Mouse (Mus musculus) neural tube, embryonic 13.5 days (tissue): ENCODE measurements at regions not wholly inside any gene's neighbourhood (a gene's known extent, or its start where the extent isn't known, plus 50 kb on each side); places are given as distances from the start of the nearest gene placed in this dataset.

Experiments used
- ATAC-seq: fragments of 200-750 bp; cut with Nextera tagmentation; 2 replicates; pipeline ENCODE4 v1.8.0; 2017; ENCODE audit warnings: low read depth, mild to moderate bottlenecking, moderate TSS enrichment, moderate library complexity
- H3K27ac ChIP-seq: fragments of 300-500 bp; sonication (generic); replicated peaks from 2 replicates; pipeline ENCODE4 v1.5.1; 2015; ENCODE audit warnings: moderate library complexity, mild to moderate bottlenecking, inconsistent platforms
- H3K27me3 ChIP-seq: fragments of 300-500 bp; sonication (generic); 2 replicates; pipeline ENCODE4 v1.6.1; 2015; ENCODE audit warnings: mild to moderate bottlenecking, inconsistent platforms
- H3K36me3 ChIP-seq: fragments of 300-500 bp; sonication (generic); 2 replicates; pipeline ENCODE4 v1.6.1; 2015; ENCODE audit warnings: mild to moderate bottlenecking, inconsistent platforms
- H3K4me1 ChIP-seq: fragments of 300-500 bp; sonication (generic); replicated peaks from 2 replicates; pipeline ENCODE4 v1.6.1; 2015; ENCODE audit warnings: inconsistent platforms
- H3K4me2 ChIP-seq: fragments of 300-500 bp; sonication (generic); 2 replicates; pipeline ENCODE4 v1.6.1; 2015; ENCODE audit warnings: inconsistent platforms, mild to moderate bottlenecking, moderate library complexity
- H3K4me3 ChIP-seq: fragments of 300-500 bp; sonication (generic); 2 replicates; pipeline ENCODE4 v1.5.1; 2015; ENCODE audit warnings: mild to moderate bottlenecking, inconsistent platforms
- H3K9ac ChIP-seq: fragments of 300-500 bp; sonication (generic); 2 replicates; pipeline ENCODE4 v1.6.1; 2015; ENCODE audit warnings: moderate library complexity, mild to moderate bottlenecking, inconsistent platforms
- H3K9me3 ChIP-seq: fragments of 300-500 bp; sonication (generic); 2 replicates; pipeline ENCODE4 v1.6.1; 2016; ENCODE audit warnings: inconsistent platforms
- WGBS: fragments of 180-500 bp; shearing (Covaris S2); methylation state at CpG from one replicate; pipeline ENCODE4 v1.1.7; 2015; 5-methylcytosine and 5-hydroxymethylcytosine counted together

DNA sequence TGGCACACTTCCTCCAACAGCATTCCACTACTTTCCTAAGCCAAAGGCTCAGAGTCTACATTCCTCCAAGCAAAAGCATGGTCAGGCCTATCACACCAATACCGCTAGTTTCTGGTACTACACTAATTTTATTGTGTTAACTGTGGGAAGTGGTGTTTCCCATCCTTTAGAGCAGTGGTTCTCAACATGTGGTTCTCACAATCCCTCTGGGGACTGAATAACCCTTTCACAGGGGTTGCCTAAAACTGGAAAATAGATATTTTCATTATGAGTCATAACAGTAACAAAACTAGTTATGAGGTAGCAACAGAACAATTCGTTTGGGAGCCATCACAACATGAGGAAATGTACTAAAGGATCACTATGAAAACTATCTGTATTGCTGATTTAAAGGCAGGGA lies 74.2 kb upstream of the Cp start:
- Histone ChIP-seq H3K36me3 (no peaks in the 10 kb centered on the region), H3K27ac (no peak overlapping the region), H3K4me1 (no peaks in the 10 kb centered on the region), H3K27me3 (no peaks in the 10 kb centered on the region), H3K4me2 (no peak overlapping the region), H3K9ac (no peak overlapping the region), H3K9me3 (no peaks in the 10 kb centered on the region), H3K4me3 (no peak overlapping the region)
- no peak for ATAC-seq
- WGBS = 75% methylated on average over 2 of the region's 2 CpGs

DNA sequence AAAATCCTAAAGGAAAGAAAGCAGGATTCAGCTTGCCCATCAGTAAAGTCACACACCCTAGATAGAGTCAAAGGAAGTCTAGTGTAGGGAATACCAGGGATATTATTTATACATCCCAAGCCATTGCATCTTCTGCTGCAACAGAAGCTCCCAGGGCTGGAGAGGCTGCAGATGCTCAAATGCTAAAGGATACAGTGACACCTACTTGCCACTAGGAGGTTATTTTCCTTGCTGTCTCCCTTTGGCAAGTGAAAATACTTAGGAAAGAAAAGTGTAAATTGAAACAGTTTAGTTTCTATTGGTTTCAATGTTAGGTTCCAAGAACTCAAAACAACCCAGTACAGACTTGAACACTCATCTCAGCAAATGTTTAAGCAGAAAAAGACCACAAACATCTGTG lies 68.4 kb upstream of the Cp start:
- Histone ChIP-seq H3K4me3 (no peak overlapping the region), H3K4me2 (no peak overlapping the region), H3K36me3 (no peaks in the 10 kb centered on the region), H3K4me1 (no peaks in the 10 kb centered on the region), H3K27me3 (no peaks in the 10 kb centered on the region), H3K9ac (no peak overlapping the region), H3K27ac (no peak overlapping the region), H3K9me3 (no peaks in the 10 kb centered on the region)
- no peak for ATAC-seq

DNA sequence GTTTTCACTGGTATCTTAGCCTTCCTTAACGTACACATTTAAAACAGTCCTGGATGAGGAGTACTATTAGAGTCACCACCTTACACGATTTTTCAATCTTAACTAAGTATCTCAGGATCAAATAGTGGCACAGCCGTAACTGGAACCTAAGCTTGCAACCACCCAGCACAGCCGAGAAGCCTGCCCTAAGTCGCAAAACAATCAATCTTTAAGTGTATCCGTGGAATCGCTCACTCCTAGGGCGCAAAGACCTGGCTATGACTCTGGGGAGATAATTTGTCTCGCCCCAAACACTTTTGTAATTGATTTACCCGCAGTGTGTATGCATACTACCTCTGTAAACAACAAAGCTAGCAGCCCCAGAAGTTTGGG lies 62.6 kb upstream of the Cp start:
- H3K4me1 ChIP-seq = peaks cover 28% of the 10 kb centered on the region
- 5% methylated on average over 10 of the region's 10 CpGs for WGBS
- no peaks in the 10 kb centered on the region for H3K9me3 ChIP-seq
- H3K27ac ChIP-seq = no peak overlapping the region
- peak overlapping the region; percentile 93 for H3K4me2 ChIP-seq
- H3K27me3 ChIP-seq = no peaks in the 10 kb centered on the region
- peaks cover 16% of the 10 kb centered on the region; the same call in 1 of the 2 replicates for H3K36me3 ChIP-seq
- peak overlapping the region; percentile 63 for H3K9ac ChIP-seq
- peak overlapping the region; percentile 94 for H3K4me3 ChIP-seq
- no peak for ATAC-seq

DNA sequence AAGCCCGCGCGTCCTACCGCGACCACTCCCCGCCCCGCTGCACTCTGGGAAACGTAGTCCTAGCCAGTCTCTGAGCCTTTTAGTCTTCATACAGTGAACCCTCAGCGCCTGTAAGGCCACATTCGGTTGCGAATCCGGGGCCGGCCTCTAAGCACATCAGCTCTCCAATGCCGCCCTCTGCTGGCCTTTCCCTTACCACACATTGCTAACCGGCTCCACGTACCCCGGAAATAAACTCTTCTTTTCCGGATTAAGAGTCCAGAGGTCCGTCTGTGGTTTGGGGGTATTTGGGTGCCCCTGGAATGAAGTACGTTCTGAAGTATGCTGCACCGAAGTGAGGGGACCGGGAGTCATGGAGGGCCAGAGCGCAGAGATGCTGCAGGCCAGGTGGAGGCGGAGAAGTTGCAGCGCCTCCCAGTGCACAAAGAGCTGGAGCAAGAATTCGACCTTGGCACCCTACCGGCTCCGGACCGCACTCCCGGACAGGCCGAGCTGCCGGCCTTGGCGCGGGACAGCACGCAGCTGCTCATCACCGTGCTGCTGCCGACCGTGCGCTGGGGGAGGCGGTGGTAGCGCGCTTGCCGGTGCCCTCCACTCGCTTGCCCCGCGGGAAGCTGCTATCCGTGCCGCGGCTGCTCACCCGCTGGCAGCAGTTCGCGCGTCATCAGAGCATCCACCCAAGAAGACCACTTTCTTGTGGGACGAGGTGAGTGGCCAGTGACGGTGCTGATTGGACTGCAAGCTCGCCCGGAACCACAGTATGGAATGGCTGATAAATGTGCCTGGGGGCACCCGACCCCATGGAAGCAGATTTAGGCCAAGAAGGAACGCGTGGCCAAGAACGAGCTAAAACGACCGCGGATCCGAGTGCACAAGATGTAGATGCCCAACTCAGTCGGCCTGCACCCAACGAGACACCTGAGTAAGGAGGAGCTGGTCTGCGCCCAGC lies 62.0 kb upstream of the Cp start:
- Histone ChIP-seq H3K4me2 (peak overlapping the region; percentile 93), H3K4me1 (peaks cover 28% of the 10 kb centered on the region), H3K27ac (peak overlapping the region; percentile 87), H3K9me3 (peaks cover under 1% of the 10 kb centered on the region; the same call in 1 of the 2 replicates), H3K27me3 (no peaks in the 10 kb centered on the region), H3K4me3 (peak overlapping the region; percentile 94), H3K9ac (peak overlapping the region; percentile 91), H3K36me3 (peaks cover 20% of the 10 kb centered on the region)
- WGBS = under 1% methylated on average over 68 of the region's 68 CpGs
- ATAC-seq = peak; percentile 100

DNA sequence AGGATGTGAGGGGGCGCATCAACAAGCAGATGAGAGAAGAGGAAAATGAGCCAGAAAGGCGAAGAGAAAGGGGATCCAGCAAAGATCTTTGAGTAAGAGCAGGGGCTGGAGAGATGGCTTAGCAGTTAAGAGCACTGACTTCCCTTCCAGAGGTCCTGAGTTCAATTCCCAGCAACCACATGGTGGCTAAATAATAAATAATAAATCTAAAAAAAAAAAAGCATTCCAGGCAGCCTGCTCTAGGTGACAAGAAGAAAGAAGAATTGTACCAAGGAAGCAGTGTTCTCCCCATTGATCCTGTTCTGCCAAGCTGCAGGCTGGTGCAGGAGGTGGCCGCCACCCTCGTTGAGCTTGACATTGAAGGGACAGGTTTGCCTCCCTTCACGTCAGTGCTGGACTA lies 61.1 kb upstream of the Cp start:
- H3K27me3 ChIP-seq = no peaks in the 10 kb centered on the region
- no peak for ATAC-seq
- peaks cover 28% of the 10 kb centered on the region for H3K36me3 ChIP-seq
- peak overlapping the region; percentile 93 for H3K4me2 ChIP-seq
- peak overlapping the region; percentile 94 for H3K4me3 ChIP-seq
- H3K9me3 ChIP-seq = peaks cover 6% of the 10 kb centered on the region; the same call in 1 of the 2 replicates
- H3K9ac ChIP-seq = peak overlapping the region; percentile 91
- peak overlapping the region; percentile 87; the same call in 1 of the 2 replicates for H3K27ac ChIP-seq
- 38% methylated on average over 5 of the region's 5 CpGs for WGBS
- H3K4me1 ChIP-seq = peaks cover 28% of the 10 kb centered on the region

DNA sequence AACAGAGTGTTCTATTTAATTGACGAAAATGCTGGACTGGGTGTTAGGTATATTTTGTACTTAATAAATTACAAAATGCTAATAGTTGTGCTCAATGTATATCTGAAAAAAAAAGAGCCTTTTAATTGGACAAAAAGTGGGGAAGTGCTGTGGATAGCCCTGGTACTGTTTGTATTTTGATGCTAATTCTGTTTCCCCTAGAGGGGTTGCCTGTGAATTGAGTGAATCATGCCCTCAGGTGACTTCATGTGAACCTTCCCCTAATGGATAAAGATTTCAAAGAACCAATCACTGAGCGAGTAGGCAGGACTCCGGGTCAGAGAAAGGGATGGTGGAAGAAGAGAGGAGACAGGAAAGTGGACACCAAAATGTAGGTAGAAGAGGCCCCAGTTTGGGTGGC lies 59.7 kb upstream of the Cp start:
- Histone ChIP-seq H3K4me3 (no peak overlapping the region), H3K36me3 (peaks cover 33% of the 10 kb centered on the region), H3K4me1 (peaks cover 28% of the 10 kb centered on the region), H3K4me2 (peak overlapping the region; percentile 93; the same call in 1 of the 2 replicates), H3K27ac (no peak overlapping the region), H3K9me3 (peaks cover 6% of the 10 kb centered on the region; the same call in 1 of the 2 replicates), H3K27me3 (no peaks in the 10 kb centered on the region), H3K9ac (no peak overlapping the region)
- ATAC-seq = no peak
- 97% methylated on average over 3 of the region's 3 CpGs for WGBS

DNA sequence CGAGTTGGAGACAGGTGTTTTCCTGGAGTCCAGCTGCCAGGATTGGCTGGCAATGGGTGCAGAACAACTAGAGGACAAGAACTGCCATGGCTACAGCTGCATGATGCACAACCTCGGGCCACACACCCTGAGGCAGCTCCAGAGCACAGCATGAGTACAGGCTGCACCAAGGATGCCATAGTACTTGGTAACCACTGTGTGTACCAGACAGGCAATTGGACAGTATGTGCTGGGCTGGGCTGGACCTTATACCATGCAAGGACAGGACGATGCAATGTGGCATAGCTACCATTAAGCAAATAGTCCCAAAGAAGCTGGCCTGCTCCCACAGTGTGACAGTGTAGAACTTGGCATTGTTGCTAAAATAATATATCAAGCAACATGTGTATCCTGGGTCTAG lies 54.6 kb upstream of the Cp start:
- 91% methylated on average over 3 of the region's 3 CpGs for WGBS
- no peak for ATAC-seq

DNA sequence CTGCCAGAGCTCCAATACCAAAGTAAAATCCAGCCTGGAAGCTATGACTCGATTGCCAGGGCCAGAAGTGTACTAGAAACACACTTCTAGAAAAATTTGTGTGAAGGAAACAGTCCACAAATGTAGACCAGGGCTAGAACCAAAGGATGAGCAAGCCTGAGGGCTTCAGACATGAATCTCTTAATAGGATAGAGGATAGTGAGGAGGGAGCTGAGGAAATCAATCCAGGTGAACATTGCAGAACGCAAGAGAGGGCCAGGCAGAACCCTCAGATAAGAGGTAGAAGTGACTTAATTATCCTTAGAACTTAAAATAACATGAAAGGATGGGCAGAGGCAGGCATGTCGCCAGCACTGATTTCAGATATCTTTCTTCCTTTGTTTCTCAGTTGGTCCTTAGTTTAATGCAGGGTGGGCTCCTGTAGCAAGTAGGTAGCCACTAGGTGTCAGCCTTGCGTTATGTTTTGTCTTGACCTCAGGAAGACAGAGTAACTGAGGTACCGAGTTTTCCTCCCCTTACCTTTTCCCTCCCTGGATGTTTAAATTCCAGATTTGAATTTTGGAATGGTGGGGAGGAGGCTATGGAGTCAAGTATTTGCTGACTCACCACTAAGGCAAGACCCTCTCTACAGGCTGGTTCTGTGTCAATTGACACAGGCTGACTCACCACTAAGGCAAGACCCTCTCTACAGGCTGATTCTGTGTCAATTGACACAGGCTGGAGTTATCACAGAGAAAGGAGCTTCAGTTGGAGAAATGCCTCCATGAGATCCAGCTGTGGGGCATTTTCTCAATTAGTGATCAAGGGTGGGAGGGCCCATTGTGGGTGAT lies 52.2 kb upstream of the Cp start:
- Histone ChIP-seq H3K4me1 (no peaks in the 10 kb centered on the region), H3K36me3 (peaks cover 16% of the 10 kb centered on the region), H3K4me3 (no peak overlapping the region), H3K27me3 (no peaks in the 10 kb centered on the region), H3K9me3 (peaks cover 6% of the 10 kb centered on the region; the same call in 1 of the 2 replicates), H3K27ac (no peak overlapping the region), H3K9ac (no peak overlapping the region), H3K4me2 (no peak overlapping the region)
- WGBS = 32% methylated on average over 5 of the region's 5 CpGs
- peak; percentile 88 for ATAC-seq

More for the DNA sequence above, 54.6 kb upstream of the Cp start:
- no peak overlapping the region for H3K4me2 ChIP-seq
- H3K27ac ChIP-seq = no peak overlapping the region
- peaks cover 6% of the 10 kb centered on the region; the same call in 1 of the 2 replicates for H3K9me3 ChIP-seq
- H3K27me3 ChIP-seq = no peaks in the 10 kb centered on the region
- peaks cover 6% of the 10 kb centered on the region for H3K4me1 ChIP-seq
- H3K4me3 ChIP-seq = no peak overlapping the region
- H3K36me3 ChIP-seq = peaks cover 34% of the 10 kb centered on the region
- no peak overlapping the region for H3K9ac ChIP-seq
